Mouse (Mus musculus): ENCODE measurements around the gene Trmt44.

DNA sequence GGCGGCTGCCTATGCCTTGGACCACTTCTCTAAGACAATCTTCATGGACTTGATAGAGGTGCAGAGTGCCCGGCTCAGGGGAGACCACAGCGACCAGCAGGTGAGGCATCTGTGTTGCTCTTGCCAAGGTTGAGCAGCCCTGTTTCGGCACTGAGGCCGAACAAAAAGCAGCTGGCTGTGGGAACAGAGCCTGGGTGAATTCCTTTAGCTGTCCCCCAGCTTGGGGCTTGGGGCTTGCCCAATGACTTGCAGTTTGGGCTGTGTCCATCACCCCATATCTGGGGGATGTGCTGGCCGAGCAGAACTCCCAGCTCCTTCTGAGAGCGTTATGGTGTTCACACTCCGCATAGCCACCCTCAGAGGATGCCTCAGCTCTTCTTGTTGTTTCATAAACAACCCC lies 26.7 kb upstream of the Trmt44 start:
- TF ChIP-seq CTCF (IDR thresholded peaks at IDR 0.05; ENCODE audit: control insufficient read depth, insufficient read depth, insufficient replicate concordance, low read depth, low read length) (no peak), POLR2A (IDR thresholded peaks at IDR 0.05; ENCODE audit: control insufficient read depth, low read depth, low read length) (no peak)
